Mouse (Mus musculus): ENCODE data around the gene Smarcd2.
A peak's percentile ranks its signal among the peaks of the same experiment; 100 is the strongest.

Smarcd2 gene

DNA sequence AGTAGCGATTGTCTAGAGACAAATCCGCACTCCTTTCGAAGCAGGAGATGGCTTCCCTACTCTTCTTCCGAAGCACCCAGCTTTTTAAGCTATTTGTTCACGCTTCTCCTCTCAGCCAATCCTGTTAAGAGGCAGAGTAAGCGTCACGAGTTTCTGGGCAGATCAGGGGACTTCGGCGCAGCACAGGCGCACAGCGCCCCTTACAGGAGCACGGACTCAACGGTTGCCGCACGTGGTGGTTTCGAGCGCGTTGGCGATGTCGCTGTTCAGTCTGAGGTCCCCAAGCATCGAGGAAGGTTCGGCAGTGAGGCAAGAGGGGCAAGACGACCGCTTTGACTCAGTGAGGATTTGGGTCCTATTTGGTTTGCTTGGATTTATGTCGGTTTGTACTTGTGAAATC, 3.7 kb upstream of the Smarcd2 start, which contains the start of gene Tcam1:
Gene Tcam1, plus strand, starts transcription at position 219 of the 400 bp plus-strand sequence.
- DNase-seq (ENCODE audit: low spot score in 2 of 2), result peak; percentile 86 to 87

DNA sequence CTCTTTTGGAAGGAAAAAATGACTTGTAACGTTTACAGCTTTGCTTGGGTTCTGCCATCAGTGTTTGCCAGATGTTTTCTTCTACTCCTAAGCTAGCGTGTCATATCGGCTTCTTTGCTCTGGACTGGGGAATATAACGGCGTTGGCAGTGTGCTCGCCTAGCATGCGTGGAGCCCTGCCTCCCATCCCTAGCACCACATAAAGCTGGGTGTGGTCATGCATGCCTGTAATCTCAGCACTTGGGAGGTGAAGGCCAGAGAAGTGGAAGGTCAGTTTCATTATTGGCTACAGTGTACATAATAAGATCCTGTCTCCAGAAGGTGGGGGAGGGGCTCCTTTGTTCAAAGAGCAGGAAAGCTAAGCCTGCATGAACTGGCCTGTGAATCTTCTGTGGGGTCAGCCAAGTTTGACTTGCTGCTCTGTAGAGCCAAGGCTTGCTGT, 2.2 kb upstream of the Smarcd2 start:
- DNase-seq (ENCODE audit: low spot score in 2 of 2), result no peak

DNA sequence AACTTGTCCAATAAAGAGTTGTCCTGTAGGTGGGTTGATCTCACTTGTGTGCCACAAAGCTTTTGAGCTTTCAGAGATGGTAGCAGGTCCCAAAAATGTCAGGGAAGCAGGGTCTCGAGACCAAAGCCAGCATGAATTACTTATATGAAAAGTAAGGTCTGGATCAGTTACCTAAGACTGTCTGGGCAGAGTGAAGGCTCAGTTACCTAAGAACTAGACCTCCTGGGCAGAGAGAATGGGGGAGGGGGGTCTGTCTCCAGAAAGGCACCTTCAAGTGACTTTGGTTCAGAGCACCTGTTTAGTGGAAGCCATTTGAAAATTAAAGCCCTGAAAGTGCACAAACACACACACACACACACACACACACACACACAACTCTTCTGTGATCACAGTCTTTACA, 1.6 kb upstream of the Smarcd2 start:
- no peak for DNase-seq (ENCODE audit: low spot score in 2 of 2)

DNA sequence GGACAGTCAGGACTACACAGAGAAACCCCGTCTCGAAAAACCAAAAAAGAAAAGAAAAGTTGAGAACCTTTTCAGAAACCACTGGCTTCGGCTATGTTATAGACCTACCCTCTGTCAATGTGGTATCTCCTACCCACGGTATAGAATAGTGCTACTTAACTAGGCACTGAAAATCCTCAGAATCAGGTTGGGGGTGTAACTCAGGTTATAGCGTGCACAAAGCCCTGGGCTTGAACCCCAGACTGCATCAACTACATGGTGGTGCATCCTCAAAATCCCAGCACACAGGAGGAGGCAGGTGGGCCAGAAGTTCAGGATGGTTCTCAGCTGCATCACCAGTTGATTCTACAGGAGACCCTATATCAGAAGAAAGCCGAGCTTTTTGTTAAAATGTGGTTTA, 1.0 kb upstream of the Smarcd2 start:
- DNase-seq (ENCODE audit: low spot score in 2 of 2), result no peak

DNA sequence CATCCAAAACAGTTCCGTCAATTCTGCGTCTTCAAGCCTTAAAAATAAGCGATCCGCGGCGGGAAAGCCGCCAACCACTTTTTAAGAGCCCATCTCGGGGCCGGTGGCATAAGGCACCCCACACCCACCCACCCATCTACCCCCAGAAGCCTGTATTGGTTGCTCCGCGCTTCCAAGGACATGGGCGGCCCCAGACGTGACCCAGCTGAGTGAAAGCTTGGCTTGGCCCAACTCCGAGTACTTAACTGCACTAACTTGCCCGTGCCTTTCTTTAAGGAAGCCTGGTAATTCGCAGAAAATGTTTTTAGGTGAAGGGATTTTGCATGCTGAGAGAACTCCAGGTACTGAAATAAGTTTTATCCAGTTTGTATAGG, 526 bp upstream of the Smarcd2 start:
- DNase-seq (ENCODE audit: low spot score in 2 of 2), result no peak

DNA sequence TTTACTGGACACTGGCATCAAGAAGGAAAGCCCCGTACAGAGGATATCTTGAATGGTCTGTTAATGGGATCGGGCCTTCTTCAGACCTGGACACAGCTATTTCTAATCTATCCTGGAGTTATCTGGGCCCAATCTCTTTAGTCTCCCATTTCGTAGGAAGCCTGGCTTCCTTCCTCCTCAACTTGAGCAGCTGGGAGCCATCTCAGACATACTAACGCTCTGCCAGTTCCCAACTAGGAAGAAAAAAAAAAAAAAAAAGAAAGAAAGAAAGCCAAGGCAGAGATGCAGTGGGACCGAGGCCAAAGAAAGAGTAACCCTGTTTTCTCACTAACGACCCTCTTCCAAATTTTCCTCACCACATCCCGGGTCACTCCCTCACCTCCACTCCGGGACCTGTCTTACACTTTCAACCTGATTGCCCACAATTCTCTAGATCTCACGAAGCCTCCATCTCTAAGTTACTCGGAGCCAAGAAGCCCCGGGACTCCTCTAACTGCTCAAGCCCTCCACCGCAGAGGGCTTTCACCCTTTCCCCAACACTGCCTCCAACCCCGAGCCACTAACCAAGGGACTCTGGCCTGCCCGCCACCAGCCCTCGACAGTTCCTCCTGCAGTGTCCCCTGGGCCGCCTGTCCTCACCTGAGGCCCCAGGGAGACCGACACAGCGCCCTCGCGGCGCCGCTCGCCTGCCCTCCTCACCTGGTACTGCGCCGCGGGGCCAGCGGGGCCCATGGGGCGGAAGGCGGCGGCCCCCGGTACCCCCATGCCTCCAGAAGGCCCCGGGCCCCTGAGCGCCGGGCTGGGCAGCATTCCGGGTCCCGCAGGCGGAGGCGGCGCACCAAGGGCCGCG, 753 bp downstream of the Smarcd2 start:
- no peak for DNase-seq (ENCODE audit: low spot score in 2 of 2)

DNA sequence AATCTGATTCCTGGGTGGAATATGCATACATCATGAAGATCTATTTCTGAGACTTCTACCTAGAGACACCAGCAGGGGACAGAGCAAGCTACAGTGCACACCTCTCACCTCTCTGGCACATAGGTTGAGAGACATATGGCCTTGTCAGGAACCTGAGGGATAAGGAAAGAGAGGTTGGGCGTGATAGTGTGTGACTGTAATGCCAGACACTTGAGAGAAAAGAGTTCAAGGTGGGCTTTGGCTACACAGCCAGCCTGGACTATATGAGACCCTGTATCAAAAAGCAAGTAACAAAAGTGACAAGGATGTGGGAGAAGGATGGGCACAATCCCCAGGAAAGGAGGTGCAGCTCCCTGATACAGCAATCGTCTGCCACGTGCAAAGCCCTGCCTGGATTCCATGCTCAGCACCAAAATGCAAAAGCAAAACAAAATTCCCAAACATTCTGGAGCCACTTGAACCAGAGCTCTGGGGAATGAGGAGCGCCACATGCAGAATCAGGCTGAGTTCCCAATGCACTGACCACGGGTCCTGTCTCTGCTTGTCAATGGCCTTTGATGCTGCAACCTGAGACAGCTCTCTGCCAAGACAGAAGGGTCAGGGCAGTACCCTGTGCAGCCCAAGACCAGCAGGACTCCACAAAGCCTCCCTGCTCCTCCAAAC, 1.5 kb downstream of the Smarcd2 start:
- no peak for DNase-seq (ENCODE audit: low spot score in 2 of 2)

DNA sequence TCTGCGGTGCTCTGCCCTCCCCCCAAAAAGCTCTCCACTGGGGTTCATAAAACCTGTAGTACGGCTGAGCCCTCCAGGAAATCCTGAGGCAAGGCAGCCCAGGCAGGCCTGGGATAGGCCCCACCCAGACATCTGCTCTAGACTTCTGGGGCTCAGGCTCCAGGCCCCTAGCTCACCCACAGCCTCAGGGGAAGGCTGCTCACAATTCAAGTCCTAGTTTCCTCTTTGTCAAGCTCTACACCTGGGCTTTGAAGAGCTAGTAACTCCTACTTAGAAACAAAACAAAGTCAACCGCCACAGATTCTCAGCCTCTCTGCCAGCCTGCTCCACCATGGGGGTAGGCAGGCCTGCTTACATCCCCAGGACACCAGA, 3.7 kb downstream of the Smarcd2 start:
- no peak for DNase-seq (ENCODE audit: low spot score in 2 of 2)

DNA sequence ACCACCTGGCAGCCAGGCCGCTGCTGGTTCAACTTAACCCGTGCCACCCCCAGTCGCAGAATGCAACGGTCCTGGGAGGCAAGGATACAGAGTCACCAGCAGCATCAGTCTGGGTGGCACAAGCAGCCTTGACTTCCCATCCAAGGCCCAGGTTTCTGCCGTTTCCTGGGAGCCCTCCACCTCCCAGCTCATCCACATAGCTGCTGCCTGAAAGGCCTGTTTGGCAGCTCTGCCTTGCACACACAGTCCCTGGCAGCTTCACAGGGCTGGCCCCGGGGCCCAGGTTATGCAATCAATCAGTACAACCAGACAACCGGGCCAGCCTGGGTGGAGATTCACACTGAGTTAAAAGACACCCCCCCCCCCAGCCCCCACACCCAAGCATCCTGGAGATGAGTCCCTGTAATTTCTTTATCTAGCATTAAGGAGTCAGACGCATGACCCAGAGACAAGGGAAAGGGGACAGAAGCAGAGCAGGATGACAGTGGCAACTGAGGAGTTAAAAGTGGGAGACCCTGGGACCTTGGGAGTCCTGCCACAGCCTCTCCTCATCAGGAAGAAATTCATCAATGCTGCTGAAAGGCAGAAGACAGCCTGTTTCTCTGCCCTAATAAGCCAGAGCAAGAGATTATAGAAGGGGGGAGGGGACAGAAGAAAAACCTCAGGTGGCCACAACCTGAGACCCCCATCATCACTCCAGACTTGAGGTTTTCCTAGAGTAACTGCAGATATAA, 4.3 kb downstream of the Smarcd2 start:
- peak; percentile 54 to 66 for DNase-seq (ENCODE audit: low spot score in 2 of 2)

DNA sequence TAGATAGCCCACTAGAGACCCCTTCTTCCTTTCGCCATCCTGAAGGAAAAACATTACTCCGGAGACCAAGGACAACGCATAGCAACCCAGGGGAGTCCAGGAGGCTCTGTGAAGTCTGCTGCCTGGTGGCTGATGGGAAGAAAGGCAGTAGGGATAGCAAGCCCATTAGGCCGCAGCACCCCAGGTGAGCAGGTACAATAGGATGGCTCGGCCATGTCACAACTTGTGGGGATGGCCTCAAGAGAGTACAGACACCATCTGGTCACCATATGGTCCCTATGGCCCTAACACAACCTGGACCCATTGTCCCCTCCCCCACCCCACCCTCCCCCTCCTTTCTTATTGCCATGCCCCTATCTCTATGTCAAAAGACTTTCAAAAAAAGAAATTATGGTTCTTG, 4.9 kb downstream of the Smarcd2 start:
- no peak for DNase-seq (ENCODE audit: low spot score in 2 of 2)

DNA sequence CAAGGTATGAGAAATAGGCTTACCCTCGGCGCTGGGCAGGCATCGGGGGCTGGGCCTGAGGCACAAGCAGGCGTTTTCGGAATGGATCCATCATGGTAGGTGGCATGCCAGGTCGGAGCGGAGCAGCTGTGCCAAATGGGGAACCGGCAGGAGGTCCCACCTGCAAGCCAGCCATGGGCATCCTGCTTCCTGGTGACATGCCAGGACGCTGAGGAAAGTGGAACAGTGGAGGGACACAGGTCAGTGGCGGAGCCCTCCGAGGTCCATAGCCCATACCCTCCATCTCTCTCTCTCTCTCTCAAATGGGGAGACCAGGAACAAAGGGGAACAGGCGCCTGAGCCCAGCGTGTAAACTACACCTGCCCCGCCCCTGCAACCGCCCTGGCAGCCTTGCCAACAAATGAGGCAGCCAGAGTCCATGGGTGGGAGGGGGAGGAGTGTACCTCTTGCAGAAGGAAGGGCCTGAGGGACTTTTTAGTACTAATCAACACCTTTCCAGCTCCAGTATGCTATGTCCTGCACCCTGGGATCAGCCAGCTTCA, 5.4 kb downstream of the Smarcd2 start:
- no peak for DNase-seq (ENCODE audit: low spot score in 2 of 2)

DNA sequence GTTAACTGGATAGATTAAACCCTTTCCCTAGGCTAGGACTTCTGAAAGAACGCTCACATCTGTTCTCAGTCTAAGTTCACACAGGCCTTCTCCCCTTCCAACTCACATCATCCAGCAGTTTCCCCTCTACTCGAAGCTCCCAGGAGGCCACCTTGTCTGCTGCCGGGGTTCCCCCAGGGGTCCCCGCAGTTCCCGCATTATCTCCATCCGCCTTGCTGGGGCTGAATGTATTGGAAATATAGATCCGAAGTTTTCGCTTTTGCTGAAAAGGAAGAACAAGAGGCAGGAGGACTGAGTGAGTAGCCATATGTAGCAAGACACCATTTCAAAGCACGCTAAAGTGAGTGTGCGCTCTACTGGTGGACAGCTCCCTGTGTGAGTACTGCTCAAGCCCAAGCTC, 6.3 kb downstream of the Smarcd2 start:
- no peak for DNase-seq (ENCODE audit: low spot score in 2 of 2)

DNA sequence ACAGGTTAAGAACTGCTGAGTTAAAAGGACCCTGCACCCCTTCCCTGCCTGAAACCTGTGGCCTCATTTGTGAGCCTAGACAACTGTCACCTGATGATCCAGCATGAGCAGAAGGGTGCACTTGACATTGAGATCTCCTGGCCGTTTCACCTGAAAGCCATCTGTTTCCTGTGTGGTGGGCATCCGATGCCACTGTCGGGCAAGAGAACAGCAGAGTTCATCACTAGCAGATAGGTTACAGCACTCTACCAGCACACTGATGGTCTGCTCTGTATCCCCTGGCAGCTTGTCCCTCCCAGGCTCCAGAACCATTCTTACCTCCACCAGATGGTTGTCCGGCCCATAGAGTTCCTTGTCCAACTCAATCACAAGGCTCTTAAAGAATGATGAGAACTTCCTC, 7.2 kb downstream of the Smarcd2 start:
- DNase-seq (ENCODE audit: low spot score in 2 of 2), result no peak

DNA sequence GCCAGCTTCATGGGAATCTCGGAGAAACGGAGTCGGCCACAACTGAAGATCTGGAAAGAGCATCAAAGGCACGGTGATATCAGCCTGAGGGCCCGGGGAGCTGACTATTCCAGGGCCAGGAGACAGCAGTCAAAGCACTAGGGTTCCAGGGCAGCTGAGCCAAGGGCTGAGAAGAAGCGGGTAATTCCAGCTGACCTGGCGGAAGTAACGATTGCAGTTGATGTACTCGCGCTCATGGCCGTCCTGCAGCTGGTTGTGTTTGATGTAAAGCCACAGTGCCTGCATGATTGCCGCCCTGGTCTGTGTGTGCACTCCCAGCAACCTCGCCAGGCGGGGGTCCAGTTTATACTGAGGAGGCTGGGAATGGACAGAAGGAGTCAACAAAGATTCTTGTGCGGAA, 7.8 kb downstream of the Smarcd2 start:
- no peak for DNase-seq (ENCODE audit: low spot score in 2 of 2)

DNA sequence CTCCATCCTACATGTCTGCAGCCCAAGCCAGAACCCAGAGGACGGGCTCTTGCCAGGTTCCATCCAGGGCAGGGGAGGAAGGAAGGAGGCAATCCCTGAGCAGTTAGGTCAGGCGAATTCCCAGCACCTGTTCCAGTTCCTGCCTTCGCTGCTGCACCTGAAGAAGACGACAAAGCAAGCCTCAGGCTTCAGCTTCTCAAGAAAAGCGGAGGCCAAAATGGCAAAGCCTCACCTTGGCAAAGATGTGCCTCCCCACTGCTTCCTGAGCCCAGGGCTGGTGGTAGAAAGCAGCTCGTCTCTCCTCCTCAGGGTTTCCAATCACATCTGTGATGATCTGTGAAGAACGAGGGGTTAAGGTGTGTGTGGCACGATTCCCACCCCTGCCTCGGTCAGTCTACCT, 8.8 kb downstream of the Smarcd2 start:
- DNase-seq (ENCODE audit: low spot score in 2 of 2), result no peak

DNA sequence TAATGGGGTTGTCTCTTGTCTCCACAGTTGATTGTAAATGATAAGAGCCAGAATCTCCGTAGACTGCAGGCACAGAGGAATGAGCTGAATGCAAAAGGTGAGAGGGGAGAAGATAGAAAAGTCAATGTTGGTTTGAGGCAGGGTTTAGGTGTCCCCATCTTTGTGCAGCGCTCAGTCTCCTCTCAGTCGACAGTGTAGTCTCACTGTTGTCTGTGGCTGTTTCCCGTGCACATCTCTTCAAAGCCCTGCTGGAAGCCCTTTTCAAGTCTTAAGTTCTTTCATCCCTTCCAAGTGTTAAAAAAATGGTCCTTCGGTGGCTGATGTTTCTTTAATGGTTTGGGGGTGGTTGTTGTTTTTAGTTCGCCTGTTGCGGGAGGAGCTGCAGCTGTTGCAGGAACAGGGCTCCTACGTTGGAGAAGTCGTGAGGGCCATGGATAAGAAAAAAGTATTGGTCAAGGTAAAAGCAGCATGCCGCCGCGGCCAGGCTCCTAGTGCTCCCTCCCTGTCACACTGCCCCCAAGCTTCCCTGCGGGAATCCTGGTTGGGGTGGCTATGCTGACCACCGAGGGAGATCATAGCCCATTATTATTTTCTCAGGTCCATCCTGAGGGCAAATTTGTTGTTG, 11.8 kb downstream of the Smarcd2 start:
- no peak for DNase-seq (ENCODE audit: low spot score in 2 of 2)

DNA sequence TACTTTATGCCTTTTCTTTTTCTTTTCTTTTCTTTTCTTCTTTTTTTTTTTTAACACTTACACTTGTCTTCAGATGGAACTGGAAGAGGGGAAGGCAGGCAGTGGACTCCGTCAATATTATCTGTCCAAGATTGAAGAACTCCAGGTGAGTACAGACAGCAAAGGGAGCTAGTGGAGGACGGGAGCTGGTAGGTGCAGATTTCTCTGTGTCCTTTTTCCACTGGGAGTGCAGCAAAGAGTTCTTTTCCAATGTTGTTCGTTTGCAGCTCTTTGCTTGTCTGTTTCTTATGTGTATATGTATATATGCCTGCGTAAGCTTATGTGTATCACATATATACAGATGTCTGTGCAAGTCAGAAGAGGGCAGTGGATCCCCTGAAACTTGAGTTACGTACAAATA, 16.0 kb downstream of the Smarcd2 start:
- no peak for DNase-seq (ENCODE audit: low spot score in 2 of 2)

DNA sequence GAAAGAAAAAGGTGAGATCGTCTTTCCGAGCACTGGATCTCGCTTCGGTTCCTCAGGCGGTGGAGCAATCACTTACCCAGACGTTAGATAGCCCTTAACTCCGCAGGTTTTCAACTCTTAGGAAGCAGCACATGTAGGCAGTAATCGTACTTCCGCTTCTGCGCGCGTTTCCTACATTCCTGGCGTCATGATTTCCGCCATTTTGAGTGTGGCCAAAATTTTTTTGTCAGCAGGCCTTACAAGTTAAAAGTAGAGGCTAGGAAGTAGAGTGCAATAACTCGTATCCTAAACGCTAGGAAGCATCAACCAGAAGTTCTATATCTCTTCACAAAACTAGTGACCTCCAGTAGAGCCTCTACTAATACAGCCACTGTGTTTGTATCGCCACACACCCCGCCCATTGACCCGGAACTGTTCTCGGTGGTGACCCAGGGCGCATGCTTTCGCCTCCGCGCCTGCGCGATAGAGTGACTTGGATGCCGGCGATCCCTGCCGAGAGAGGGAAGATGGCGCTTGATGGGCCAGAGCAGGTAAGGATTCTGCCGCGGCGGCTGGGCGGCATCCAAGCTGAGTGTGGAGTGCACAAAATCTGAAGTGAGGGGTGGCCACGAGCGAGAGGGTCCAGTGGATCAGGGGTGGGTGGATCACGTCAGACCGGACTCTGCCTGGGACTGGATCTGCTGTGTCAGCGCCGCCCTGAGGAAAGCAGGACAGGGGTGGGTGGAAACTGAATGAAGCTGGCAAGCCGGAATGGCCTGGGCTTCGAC, 16.9 kb downstream of the Smarcd2 start, which contains the start of the genes Ftsj3 and Psmc5:
Gene Ftsj3, minus strand, starts transcription at position 395 of the 767 bp plus-strand sequence.
Gene Psmc5, plus strand, starts transcription at position 470 of the 767 bp plus-strand sequence.
- peak; percentile 96 to 97 for DNase-seq (ENCODE audit: low spot score in 2 of 2)

DNA sequence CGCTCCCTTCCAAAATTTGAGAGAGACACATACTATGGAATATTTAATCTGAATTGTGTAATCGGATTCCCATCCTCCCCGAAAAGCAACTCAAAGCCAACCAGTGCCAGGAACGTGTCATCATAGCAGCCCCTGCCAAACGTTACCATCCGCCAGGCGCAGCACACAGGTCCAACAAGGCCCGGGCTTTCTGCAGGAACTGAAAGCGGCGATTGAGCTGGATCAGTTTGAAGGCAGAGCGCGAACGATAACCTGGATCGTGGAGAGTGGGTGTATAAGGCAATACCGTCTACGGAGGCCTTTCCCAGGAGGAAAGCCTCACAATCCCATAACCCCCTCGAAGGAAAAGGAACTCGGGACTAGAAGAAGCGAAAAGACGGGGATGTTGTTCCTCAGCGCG, 17.6 kb downstream of the Smarcd2 start:
- DNase-seq (ENCODE audit: low spot score in 2 of 2), result no peak

DNA sequence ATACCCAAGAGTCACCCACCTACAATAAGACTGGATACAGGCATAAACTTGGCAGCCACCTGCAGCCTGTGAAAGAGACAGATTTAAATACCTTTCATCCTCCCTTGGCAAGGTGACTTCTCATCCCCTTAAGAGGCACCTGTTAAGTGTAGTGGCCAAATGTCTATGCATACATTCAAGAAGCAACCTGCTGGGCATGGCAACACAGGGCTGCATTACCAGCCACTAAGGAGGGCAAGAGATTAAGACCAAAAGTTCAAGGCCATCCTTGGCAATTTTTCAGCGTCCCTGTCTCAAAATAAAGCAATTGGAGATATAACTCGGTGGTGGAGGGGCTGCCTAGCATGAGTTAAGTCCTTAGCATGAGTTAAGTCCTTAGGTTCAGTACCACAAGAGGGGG, 18.0 kb downstream of the Smarcd2 start:
- no peak for DNase-seq (ENCODE audit: low spot score in 2 of 2)

DNA sequence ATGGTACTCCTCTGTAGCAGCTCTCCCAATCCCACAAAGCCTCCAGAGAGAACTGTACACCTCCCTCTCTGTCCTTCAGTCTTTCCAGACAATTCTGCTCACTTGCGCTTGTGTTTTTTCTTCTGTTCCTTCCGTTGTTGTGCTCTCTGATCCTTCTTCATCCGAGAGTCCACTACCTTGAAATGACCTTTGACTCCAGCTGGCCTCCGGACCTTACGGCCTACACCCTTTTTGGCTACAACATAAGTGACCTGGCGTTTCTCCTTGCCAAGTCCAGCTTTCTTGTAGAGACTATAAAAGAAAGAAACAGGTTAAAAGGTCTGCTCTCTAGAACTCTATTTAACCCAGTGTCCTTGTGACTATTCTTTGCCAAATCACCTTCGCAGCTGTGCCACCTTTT, 23.4 kb downstream of the Smarcd2 start:
- no peak for DNase-seq (ENCODE audit: low spot score in 2 of 2)

Measured in right cerebral cortex, postnatal 36 days (tissue).